Mouse (Mus musculus) megakaryocyte-erythroid progenitor cell, adult 5-6 weeks (primary cell): ENCODE data around the gene Plppr4. TPM values are rescaled to one million over a fixed set of nuclear protein-coding genes. Genes with fewer than 3 reads are reported as not detected.

Experiments used
- ATAC-seq: replicated peaks from 2 replicates; pipeline ENCODE4 v1.8.0; 2016; ENCODE audit warnings: mild to moderate bottlenecking, inconsistent platforms; ENCODE audit not compliant: severe bottlenecking, poor library complexity, low FRiP score, low TSS enrichment
- total RNA-seq, 2 experiments: library from RNA; stranded (forward) in 1 of 2; stranded (reverse) in 1 of 2; fragments of 200-1000, 215-1000 nt in 1 of 2; fragments of >200 nt in 1 of 2; fragmentation: Nextera tagmentation in 1 of 2; gene quantifications; 2 replicates each; pipeline ENCODE4 v1.2.3; 2014 to 2017

The Plppr4 gene
- not detected in 2 replicates for total RNA-seq (2014; fragmentation: Nextera tagmentation)
- total RNA-seq (2017), result not detected in 2 replicates

DNA sequence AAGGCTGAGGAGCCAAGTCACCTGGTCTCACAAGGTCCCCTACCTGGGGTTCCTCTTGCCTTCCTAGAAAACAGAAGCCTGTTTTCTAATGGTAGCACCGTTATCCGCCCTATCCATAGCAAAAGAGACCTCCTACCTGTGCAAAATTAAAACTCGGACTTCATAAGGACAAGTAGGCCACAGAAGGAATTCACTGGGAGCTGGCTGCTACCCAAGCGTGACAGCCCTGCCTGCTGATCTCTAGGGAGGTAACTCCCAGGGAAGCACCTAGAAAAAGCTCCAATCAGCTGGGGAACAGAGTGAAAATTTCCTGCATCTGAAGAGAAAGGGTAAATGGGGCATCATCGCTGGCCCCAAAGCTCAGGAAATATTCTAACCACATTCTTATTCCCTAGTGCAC is at the start of gene Plppr4:
TSS of gene Plppr4 (minus strand) at position 349 of the 400 bp plus-strand sequence.
- no peak for ATAC-seq

- no peak for ATAC-seq
These were observed 45.1 kb upstream of the Plppr4 start for GRCm38 (mm10) chr3:117405821-117406220.

DNA sequence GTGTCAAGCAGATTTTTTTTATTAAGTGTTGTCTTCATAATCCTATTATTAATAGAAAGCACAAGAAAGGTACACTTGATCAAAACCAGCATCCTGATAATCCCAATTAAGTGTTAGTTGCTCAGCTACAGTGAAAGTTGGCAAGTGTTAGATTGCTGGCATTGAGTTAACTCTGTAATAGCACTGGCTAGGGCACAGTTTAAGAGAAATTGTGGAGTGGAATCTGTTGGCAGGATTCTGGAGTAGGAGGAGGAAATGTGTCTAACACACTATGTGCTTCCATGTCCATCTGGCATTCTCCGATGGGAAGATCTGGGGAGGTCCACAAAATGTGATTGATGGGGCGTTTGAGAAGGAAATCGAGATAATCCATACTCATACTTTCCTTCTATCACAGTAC is 43.1 kb upstream of the Plppr4 start:
- ATAC-seq, result no peak

GRCm38 (mm10) chr3:117366041-117366440 is 5.4 kb upstream of the Plppr4 start:
- no peak for ATAC-seq

DNA sequence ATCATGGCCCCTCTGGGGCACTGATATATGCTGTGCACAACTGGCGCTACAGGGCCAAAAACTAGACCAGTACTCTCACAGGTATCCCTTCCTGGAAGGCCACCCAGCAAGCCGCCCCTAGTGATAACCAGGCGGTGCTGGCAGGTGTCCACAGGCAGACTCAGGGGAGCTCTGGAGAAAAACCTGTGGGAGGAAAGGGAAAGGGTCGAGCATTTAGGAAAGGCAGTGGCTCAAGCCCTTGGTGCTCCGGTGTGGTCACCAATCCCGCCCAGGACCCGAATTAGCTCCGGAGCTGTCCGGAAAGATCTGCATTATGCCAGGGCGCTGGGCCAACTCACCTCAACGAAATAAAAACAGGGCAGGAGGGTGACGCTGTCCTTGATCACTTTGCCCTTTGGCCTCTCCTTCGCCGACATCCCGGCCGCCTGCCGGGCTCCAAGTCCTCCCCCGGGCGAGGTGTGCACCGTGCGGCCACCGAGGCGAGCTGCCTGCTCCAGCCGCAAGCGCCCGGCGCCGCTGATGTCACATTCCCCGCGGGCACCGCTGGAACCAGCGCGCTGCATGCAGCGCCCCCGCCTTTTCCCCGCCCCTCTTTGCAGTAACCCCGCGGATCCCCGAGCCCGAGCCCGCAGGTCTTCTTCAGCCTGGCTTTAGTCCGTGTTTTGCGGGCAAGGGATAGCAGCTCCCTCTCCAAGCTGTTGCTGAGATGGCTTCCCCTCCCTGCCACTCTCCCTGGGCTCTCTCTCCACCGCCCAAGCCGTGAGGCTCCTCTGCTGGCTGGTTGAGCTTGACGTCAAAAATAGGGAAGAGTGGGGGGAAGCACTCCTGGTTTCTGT is 772 bp downstream of the Plppr4 start:
- ATAC-seq, result no peak

DNA sequence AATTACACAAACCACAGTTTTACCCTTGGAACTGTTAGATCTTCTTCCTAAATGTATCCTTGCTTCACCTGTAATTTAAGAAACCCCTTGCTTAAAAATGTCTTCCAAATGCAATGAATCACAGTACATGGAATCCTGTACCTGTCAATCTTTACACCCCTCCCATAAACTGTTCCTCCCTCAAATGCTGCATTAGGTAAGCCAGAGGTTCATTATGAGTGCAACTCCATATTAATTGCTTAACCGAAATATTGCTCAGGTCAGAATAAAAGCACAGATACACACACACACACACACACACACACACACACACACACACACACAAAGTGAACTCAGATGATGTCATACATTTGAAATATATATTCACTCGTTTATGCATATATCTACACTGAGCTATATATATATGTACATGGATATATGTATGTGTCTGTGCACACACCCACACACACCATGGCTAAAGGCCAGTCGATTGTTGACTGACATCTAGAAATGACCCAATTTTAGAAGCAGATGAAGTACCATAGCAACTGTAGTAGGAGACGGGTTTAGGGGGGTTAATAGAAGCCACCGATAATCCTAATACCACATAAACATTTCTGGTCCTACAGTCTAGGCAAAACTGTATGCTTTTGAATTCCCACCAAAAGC is 1.6 kb downstream of the Plppr4 start:
- ATAC-seq, result no peak

DNA sequence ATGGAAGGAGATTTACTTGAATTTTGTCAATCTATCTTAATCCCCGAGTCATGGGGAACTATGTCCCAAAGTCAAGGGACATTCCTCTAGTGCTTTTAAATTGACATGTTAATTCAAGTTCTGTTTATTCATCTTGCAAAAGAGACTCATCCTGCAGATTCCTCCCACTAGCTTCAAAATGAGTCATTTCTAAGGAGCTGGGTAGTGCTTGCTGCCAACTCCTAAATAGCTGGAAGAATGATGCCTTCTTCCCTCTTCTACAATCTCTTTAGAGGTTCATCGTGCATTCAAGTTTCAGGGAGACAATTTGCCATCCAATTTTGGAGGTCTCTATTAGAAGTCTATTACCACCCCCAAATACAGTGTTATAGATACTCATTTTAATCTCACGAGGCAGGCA is 3.3 kb downstream of the Plppr4 start:
- ATAC-seq, result no peak

- ATAC-seq, result no peak
These were observed 6.7 kb downstream of the Plppr4 start for GRCm38 (mm10) chr3:117353940-117354339.

- ATAC-seq, result no peak
These were observed 14.3 kb downstream of the Plppr4 start for GRCm38 (mm10) chr3:117346351-117346750.

GRCm38 (mm10) chr3:117331502-117331901 is 29.2 kb downstream of the Plppr4 start:
- ATAC-seq, result no peak

DNA sequence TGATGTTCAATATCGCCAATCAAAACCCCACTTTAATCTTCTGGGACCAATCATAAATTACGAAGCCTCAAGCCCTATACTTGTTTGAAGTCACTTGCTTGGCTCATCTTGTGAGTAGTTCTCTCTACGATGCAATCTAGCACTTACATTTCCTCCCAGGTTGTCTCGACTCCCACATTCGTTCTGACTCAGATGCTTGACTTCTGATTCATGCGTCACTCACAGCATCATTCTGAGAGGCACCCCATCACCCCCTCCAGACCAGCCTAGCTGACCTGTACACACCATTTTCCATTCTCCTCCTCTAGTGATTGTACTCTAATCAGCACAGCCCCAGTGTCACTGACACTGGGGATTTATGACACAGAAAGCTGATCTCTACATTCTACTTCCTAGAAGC is 31.2 kb downstream of the Plppr4 start:
- no peak for ATAC-seq

DNA sequence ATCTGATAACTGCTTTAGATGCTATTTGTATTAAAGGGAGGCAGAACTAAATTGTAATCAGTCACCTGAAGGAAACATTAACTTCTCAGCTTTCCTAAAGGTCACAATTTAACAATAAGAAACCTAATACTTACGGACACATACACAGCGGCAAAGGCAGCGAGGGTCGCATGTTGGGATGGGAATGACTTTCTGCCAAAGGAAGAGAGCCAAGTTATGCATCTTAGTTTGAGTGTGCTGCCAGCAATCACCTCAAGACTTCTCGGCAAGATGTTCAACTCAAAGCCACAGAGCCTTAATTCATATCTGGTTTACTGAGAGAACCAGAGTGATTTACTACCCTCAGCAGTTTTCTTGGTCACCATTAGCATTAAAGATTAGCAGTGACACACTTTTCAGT is 34.1 kb downstream of the Plppr4 start:
- no peak for ATAC-seq

GRCm38 (mm10) chr3:117319671-117320070 is 41.0 kb downstream of the Plppr4 start:
- no peak for ATAC-seq

GRCm38 (mm10) chr3:117313339-117313738 is 47.3 kb downstream of the Plppr4 start:
- no peak for ATAC-seq

DNA sequence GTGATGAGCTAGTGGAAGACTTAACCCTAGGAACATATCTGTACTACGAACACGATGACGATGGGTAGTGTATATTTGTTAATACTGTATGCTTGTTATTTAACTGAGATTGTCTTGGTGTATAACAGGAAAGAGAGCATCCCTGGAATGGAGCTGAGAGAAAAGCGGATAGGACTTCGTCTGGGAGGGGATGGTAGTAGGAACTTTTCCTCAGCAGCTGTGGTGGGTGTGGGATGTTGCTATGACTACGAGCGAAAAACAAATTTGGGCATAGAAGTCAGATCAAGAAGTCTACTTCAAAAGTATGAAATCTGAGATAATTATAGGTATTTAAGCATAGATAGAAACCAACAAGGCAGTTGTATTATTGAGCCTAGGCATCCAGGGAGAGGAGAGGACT is 48.6 kb downstream of the Plppr4 start:
- no peak for ATAC-seq

DNA sequence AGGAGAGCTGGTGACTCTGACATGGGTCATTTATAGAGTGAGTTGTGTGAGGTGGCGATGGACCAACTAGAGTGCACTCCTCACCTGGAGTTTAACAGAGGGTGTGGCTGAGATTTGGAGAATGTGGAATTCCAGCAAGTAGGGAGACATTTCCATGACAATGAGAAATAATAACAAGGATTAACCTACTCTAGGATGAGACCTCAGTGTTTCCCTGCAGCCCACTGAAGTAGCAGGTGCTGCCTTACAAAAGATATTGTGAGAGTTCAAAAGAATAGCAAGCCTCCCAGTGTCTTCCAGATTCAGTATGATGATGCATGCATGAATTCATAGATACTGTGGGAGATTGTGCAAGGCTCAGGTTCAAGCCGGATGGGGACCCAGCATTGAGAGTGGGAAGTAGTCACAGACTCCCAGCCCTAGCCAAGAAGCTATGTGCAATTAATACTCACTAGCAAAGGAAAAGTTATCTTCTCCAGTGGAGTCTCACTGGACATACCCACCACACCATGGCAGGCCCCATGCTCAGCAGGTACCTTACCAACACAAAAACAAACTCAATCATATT is 49.8 kb downstream of the Plppr4 start:
- no peak for ATAC-seq

- ATAC-seq, result no peak
These were observed 51.1 kb downstream of the Plppr4 start for GRCm38 (mm10) chr3:117309580-117309910.

GRCm38 (mm10) chr3:117308895-117309579 is 51.6 kb downstream of the Plppr4 start:
- ATAC-seq, result no peak

DNA sequence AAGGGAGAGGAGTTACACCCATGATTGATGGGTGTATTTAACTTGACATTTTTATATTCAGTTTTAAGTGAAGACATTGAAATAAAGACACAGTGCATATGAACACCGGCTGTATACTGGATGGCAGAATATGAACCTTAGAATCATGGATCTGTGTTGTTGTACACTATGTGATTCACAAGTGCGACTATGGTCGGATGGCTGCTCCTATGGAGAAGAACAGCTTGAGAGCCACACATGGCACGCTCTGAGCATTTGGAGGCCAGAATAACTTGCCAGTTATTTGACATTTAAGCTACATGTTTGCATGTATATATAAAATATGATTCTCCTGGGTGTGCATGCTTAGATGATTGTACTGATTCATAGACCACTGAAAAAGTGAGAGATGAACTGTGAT is 53.1 kb downstream of the Plppr4 start:
- ATAC-seq, result no peak

DNA sequence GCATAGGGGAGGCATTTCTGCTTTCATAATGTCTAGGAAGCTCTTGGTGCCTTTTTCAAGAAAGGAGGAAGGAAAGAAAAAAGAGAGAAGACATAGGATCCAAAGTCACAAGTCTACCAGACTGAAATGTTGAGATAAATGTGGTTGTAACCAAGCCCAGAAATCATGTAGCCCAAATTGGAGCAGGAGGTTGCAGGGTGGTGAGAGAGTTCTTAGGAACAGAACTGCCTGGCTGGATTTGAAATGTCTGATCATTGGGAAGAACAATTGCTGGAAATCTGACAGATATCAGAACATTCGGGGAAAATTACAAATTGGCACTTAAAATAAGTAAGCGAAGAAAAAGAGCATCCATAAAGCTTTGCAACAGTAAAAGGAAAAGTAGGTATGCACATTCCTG is 56.6 kb downstream of the Plppr4 start:
- no peak for ATAC-seq
